Mouse (Mus musculus): ENCODE results near the gene Ric8b.

The Ric8b gene

DNA sequence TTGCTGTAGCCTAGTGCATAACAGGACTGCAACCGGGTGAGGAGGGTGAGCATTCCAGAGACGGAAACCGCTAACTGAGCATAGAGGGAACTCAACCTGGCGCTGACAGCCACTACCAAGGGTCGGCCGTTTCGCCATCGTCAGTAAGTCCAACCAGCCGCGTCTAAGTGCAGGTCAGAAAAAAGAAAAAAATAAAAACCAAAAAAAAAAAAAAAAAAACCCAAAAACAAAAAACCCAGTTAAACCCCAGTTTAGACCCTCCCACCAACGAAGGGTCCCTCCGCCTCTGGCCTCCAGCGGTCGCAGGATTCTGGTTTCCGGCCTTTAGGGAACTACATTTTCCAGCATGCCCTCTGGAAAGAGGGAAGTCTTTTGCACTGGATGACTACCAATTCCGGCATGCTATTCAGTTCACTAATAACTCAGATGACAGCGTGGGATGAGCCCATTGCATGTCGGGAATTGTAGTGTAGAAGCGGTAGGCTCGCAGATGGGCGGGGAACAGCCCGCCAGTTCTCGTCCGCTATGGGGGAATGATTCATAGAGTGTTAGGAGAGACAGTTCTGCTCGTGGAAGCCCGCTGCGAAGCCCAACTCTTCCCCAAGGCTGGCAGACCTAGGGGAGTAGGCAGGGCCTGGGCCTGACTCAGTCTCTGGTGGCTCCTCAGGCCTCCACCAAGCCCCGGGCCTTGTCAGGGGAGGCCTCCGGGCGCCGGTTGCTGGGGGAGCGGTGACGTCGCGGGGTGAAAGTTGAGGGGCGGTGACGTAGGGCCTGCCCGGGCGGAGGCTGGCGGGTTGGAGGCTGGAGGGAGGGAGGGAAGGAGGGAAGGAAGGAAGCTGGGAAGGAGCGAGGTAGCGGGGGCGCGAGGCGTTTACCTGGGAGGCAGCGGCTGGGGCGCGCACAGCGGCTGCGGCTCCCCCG is at the start of gene Ric8b:
Gene Ric8b, plus strand, starts transcription at position 807 of the 921 bp plus-strand sequence.
- DNase-seq (ENCODE audit: low spot score), result peak; percentile 97

DNA sequence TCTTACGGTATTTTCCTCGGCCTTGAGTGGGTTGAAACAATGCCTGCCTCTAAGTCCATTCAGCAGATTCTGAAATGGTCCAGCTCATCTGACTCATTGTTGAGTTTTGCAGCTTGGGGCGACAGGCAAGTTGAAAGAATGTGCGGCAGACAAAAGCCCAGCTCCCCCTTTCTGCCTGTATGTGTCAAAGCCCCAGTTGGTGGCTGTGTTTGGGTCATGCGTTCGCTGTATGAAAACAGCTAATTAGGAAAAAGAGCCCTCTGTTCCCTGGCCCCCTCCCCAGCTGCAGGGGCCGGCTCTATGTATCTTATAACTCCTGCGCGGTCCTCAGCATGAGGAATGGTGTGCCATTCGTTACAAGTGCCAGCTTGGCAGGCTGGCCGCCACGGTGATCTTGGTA is 46.1 kb upstream of the Ric8b start:
- DNase-seq (ENCODE audit: low spot score), result no peak

DNA sequence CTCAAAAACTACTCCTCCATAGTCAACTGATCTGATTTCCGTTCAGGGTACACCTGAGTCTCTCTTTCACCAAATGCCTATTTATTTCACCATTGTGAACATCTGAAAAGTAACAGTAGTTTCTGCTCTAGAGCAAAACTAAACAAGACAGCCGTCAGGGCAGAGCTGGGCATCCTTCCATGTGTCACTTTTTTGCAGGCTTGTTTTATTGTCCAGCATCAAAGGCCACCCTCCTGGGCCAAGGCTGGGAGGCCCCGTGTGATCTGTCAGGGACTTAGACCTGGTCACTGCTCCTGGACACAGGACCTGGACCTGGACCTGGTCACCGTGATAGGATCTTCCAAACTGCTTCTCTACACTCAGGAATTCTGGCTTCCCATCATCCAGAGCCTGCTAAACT is 45.5 kb upstream of the Ric8b start:
- DNase-seq (ENCODE audit: low spot score), result no peak

DNA sequence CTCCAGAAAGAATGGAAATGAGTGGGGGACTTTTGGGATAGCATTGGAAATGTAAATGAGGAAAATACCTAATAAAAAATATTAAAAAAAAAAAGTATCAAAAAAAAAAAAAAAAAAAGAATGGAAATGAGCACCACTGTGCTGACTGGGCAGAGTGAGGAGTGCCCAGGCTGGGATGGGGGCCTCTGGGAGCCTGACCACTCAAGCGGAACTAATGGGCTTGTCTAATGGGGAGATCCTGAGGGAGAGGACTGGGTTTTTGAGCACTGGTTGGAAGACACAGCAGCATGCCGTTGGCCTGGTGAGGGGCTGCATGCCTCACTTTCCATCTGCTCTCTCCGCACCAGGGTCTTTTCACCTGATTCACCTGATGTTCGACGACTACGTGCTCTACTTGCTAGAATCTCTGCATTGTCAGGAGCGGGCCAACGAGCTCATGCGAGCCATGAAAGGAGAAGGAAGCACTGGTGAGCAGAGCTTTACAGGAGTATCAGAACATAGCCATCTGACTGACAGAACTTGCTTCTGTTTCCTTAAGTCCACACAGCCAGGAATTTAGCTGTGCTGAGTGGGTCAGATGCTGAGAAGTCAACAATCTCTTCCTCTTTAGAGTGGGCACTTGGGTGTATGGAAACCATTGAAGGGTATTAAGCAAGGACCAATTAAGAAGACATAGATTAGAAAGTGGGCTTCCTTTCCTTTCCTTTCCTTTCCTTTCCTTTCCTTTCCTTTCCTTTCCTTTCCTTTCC is 37.4 kb upstream of the Ric8b start:
- DNase-seq (ENCODE audit: low spot score), result no peak

DNA sequence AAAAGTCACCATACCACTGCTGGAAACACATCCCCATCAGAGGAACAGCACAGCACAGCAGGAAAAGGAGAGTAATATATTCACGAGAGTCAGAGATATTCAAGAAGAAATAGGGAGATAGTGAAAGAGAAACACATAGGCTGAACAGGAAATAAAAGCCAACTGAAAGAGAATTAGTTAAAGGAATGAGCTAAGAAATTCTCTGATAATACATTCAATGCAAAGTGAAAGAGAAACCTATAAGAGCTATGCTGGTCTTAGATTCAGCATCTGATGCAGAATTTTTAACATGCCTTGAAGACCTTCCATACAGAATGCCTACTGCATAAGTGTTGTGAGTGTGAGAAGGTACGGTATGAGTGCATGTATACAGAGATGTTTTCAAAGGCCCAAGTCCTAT is 34.9 kb upstream of the Ric8b start:
- no peak for DNase-seq (ENCODE audit: low spot score)

DNA sequence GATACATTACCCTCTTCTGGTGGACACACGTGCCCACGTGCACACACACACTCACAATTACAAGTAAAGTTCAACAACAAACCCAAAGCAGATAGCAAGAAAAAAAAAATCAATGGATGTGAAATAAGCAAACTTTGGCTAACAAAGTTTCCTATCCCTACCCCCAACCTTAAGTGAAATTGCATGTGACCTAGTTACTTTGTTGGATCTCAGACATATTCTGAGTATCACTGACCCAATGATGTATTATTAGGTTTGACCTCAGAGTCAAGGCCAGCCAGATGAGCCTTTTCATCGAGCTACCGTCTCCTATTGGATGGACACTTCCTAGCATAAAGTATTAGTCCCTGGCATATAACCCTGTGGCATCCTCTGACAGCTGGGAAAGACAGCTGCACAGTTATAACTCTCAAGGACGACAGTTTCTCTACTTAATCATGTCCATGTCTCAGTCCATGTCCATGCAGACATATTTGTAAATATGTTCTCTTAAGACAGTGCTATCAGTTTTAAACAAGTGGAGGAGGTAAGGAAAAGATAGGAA is 32.0 kb upstream of the Ric8b start:
- DNase-seq (ENCODE audit: low spot score), result no peak

DNA sequence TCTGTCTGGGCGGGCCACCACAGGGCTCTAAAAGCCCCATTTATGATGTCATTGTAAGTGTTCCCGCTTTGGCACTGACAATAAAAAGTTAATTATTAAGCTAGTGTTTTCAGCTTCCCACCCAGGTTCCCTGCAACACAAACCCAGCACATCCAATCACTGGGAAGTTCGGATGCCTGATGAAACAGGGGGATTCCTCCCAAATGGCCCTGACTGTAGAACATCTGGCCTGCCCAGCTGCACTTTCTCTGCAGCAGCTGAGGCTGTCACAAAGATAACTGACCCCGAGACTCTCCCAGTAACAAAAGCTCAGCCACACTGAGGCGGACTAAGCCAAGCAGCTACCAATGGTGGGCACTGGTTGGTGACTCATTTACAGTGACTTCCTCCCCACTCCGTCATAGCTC is 31.2 kb upstream of the Ric8b start:
- peak; percentile 20 for DNase-seq (ENCODE audit: low spot score)

DNA sequence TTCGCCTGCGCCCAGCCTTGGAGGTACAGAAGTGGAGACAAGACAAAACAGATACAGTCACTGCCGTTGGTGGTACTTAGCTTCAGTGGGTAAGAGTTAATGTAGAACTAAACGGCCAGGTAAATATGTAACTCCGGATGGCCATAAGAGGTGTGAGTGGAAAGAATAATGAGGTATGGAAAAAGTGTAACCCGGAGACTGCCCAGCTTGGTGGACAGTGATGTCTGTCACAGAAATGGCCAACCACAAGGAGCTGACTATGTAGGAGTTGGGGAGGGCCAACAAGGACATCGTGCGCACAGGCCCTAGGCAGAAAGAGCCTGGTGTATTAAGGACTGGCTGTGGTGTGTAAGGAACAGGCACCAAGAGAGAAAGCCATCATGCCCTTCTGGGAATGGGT is 30.6 kb upstream of the Ric8b start:
- no peak for DNase-seq (ENCODE audit: low spot score)

DNA sequence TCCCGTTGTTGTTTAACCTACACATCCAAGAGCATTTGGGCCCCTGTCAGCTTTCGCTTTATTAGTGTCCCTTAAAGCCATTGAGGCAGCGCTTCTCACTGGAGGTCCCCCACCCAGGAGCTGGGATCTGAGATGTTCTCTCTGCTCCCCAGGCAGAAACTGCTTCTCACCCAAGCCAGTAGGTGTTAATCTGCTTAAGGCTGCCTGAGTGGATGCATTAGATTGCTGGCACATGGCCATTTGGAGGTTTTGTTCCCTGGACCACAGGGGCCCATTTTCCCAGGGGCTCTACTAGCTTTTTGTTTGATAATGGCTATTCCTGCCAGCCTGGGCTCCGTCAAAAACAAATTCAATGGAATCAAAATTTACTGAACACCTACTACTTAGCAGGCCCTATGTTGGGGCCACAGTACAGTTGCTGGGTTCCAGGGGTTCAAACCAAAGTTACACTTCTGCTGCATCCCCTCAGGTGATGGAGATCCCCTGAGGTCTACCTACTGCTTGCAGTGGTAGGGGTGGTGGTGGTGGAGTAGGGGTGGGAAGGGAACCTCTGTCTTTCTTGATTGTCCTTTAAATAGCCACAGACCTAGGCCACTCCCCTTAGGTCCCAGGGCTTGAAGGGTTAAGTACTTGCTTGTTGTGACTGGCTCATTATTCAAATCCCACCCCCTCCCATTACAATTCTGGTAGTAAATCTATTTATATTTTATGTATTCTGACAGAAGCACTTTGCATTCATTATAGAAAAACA is 28.1 kb upstream of the Ric8b start:
- DNase-seq (ENCODE audit: low spot score), result no peak

DNA sequence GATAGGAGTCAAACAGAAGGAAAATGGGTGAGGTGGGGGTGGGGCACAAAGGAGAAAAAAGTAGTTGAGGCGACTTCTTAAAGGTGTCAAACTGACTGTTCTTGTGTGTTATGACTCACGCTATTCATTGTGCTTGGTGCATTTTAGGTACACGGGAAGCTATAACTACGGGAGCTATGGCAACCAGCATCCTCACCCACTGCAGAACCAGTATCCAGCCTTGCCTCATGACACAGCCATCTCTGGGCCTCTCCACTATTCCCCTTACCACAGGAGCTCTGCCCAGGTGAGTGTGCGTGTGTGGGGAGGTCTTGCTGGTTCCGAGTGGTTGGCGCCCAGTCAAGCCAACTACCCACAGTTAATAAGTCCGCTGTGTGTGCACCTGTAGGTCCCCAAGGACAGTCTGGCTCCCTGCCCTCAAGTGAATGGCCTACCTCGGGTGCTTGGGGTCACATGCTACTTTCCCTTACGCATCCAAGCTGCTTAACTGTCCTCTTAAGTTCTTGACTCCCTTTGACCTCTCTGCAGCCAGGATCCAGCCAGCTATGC is 21.5 kb upstream of the Ric8b start:
- no peak for DNase-seq (ENCODE audit: low spot score)

DNA sequence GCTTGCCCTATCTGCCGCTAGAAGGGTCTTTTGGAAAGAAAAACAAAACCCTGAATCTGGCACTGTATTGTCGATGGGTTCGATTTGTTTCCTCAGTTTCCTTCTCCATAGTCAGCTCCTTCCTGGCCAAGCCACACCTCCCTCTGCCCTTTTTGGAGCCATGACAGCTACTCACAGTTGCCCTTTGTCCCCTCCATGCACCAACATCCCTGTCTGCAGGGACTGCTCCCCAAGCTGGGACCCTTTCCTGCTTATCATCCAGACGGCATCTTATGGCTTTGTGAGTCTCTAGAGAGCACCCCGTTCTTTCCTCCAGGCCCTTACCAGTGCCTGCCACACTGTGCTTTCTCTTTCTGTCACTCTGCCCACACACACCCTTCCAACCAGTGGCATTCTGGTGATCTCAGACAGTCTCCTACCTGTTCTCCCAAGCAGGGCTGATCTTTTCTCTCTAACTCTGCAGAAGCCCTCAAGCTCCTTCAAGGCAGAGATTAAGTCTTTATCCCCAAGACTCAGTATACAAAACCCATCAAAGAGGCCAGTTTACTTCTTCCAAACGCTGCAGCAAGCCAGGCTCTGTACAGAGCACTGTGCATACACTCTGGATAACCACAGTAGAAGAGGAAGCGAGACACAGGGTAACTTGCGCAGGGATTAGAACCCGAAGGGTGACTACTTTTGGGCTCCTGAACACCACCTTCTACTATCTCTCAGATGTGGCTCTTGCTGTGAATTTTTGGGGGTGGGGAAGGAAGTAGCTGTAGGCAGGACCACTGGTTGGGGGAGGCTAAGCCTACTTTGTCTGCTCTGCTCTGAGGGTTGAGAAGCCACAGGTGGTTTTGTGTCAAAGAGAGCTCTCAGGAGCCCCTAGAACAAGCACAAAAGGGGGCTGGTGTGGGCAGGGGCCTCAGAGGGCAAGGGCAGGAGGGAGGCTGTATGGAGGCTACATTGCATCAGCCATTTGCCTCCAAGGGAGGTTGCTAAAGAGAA is 20.2 kb upstream of the Ric8b start:
- DNase-seq (ENCODE audit: low spot score), result no peak

DNA sequence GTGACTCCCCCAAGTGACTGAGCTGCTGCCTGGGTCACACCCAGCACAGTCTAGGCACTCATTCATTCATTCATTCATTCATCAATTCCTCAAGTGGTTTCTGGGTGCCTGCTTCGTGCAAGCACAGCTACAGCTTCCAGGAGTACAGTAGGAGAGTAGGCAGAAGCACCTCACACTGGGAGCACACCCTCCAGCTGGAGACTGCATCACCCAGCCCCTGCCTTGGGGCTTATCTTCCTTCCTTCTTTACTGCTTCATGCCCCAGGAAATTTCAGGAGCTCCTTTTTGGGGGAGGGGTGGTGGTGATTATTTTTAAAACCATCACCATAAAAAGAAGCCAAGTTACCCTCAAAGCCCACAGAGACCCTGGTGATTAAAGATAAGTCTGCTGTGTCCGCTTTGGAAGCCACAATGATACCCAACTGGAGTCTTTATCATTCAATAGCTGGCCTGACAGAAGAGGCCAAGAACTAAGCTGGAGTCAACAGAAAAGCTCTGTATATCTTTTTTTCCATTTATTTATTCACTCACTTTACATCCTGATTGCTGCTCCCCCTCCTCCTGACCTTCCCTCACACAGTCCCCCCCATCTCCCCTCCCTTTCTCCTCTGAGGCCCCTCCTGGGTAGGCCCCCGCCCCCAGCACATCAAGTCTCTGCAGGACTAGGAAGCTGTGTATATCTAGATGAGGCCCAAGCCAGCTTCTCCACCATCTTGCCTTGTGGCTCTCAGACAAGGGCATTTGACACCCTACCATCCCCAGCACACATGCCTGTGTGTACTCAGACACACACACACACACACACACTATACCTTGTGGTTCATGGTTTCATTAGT is 19.1 kb upstream of the Ric8b start:
- DNase-seq (ENCODE audit: low spot score), result no peak

DNA sequence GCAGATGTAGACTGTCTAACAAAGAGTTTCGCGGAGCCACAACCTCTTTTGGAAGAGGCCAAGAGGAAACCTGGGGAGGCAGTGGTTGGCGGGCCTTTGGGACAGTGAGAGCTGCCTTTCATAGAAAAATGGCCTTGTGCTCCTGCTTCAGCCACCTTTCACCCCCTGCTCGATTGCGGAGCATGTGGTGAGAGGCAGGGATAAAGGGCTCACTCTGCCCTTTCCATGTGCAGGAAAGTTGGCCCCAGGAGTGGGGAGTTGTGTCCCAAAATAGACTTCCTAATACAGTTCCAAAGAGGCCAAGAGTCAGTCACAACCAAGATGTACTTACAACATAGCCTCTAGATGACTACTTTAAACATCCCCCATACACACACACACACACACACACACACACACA is 15.7 kb upstream of the Ric8b start:
- no peak for DNase-seq (ENCODE audit: low spot score)

DNA sequence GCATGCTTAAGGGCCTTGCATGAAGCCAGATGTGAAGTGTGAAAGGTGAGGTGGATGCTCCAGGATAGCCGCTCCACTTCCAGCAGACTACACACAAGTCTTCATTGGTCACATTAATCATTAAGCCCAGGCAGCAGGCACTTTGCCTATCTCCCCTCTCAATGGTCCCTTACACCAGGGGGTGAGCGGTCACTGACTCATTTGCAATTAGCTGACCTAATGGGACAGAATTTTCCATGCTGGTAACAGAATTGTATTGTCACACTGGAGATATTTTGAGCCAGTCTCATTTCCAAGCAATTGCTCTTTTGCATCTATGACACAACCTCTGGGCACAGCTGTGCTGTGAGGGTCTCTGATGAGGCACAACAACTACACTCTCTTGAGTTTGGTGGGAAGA is 15.2 kb upstream of the Ric8b start:
- DNase-seq (ENCODE audit: low spot score), result no peak

DNA sequence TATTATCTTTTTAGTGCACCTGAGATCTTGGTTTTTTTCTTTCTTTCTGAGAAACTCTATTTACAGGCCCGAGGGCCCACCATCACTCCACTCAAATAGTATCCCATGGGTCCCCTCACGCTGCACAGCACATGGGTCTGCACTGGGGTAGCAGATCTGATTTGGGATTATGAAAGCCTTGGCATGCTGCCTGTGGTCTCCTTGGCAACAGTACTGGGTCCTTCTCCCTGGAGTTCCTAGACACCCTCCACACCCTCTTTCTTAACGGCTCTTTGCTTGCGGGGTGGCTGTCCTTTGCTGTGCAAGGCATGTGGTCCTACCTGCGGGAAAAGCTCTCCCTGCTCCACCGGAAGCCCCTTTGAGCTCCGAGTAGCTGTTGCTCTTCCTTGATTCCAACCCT is 14.1 kb upstream of the Ric8b start:
- DNase-seq (ENCODE audit: low spot score), result no peak

DNA sequence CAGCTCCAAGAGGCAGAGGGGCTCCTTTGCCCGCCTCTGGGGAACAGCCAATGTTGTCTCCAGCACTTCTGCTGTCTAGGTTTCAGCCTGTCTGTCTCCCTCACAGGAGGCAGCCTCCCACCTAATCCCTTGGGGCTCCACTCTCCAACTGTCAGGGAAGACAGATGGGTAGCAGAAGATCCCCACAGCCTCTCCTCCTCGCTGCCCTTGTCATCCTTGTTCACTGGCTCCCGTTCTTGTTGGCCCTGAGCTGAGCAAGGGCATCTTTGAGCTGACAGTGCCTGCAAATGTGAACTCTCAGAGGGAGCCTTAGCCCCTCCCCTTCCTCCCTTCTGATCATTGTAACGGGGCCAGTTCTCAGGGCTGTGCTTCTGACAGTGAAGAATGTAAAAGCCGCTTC is 13.7 kb upstream of the Ric8b start:
- no peak for DNase-seq (ENCODE audit: low spot score)

DNA sequence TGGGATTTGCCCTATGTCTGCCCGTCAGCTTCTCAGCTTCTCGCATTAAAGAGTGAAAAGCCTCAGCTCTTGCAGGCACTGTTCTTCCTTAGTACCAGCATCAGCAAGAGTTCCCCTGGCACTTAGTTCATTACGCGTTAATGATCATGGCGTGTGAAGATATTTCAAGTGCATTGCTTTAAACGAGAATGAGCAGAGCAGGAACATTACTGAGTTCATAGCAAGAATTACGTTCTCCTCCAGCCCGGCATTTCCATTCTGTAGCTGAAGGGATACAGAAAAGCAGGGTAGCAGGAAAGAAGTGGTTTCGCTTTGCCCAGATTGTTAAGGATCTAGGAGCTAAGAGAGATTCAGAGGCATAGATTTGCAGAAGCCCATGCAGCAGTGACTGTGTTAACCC is 10.5 kb upstream of the Ric8b start:
- no peak for DNase-seq (ENCODE audit: low spot score)

DNA sequence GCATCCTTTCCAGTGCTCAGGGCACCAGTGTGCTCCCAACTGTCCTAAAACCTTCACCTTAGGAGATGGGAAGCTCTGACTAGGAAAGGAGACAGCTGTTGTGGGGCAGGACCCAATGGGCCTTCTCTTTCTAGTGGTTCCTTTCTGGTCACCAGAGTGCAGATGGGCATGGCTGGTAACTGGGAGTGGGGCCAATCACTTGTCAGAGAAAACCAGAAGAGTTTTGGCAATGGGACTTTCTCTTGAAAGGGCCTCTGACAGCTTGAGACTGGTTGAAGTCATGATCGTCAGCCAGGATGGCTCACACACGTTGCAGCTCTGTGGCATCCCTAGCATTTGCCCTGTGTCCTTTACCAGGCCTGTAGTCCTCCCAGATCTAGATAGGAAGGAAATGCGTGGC is 9.4 kb upstream of the Ric8b start:
- DNase-seq (ENCODE audit: low spot score), result no peak

DNA sequence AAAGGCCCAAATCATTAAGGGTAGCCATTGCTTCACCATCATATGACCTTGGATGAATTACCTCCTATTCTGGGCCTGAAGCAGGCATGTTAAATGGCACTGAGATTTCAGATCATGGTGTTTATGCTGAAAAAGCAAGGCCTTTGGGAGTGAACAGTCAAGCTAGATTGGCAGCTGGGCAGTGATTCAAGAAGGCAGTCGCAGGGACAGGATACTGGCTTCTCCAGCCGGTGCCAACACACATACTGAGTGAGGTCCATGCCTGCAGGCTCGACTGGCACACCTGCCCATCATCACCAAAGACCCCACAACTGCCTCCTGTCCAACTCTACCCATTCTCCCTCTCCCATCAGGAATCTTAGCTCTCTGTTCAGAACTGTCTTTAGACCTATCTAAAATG is 8.9 kb upstream of the Ric8b start:
- DNase-seq (ENCODE audit: low spot score), result no peak
